ENCODE assay signal across 8 mouse cellular contexts in the genomic region with DNA sequence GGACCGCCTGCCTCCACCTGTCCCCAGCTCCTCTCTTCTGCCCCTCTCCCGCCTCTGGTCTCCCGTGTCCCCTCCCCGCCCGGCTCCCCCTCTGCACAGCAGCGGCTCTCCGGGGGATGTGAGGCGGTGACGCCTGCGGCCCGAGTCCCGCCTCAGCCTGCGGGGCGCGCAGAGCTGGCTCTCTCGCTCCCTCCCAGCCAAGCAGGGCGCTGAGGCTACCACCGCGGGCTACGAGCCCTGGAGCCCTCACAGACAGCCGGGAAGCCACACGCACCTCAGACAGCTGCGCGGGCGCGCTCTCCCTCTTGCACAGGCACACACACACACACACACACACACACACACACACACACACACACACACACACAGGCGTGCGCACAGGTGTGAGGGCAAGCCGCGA. TPM values are rescaled to one million over a fixed set of nuclear protein-coding genes. Genes with fewer than 3 reads are reported as not detected.
DNase-seq lines count a peak whose midpoint lies in the region; ATAC-seq lines count a peak whose summit lies in the region.

No protein-coding gene starts in this region.

- H3K4me2 ChIP-seq in embryonic facial prominence, embryonic 13.5 days = peak overlapping the region; percentile 97
- peak overlapping the region; percentile 96 for H3K4me2 ChIP-seq in hindbrain, embryonic 12.5 days (replicated peaks)
- H3K4me2 ChIP-seq in neural tube, embryonic 13.5 days = peak overlapping the region; percentile 72

- peak overlapping the region; percentile 41; the same call in 1 of the 2 replicates for H3K9ac ChIP-seq in embryonic facial prominence, embryonic 13.5 days
- H3K9ac ChIP-seq in hindbrain, embryonic 12.5 days = peak overlapping the region; percentile 78
- peak overlapping the region; percentile 73 for H3K9ac ChIP-seq in neural tube, embryonic 13.5 days

- H3K4me3 ChIP-seq in embryonic facial prominence, embryonic 13.5 days = peak overlapping the region; percentile 51
- H3K4me3 ChIP-seq in hindbrain, embryonic 12.5 days = peak overlapping the region; percentile 73
- peak overlapping the region; percentile 64 for H3K4me3 ChIP-seq in neural tube, embryonic 13.5 days

- H3K36me3 ChIP-seq in embryonic facial prominence, embryonic 13.5 days = no peaks in the 10 kb centered on the region
- no peaks in the 10 kb centered on the region for H3K36me3 ChIP-seq in hindbrain, embryonic 12.5 days
- H3K36me3 ChIP-seq in neural tube, embryonic 13.5 days = no peaks in the 10 kb centered on the region

- peak; percentile 68; the same call in 1 of the 2 replicates for ATAC-seq in embryonic facial prominence, embryonic 13.5 days (ENCODE audit: insufficient number of reproducible peaks, insufficient read depth, low FRiP score, low TSS enrichment, low read depth)
- ATAC-seq in hindbrain, embryonic 12.5 days (ENCODE audit: low FRiP score) = peak; percentile 93
- peak; percentile 94 for ATAC-seq in neural tube, embryonic 13.5 days (ENCODE audit: low read depth)

- peaks cover 27% of the 10 kb centered on the region for H3K27me3 ChIP-seq in embryonic facial prominence, embryonic 13.5 days
- 0 out of 2 replicates have a peak, but pooled peaks cover 4% of the 10 kb centered on the region for H3K27me3 ChIP-seq in hindbrain, embryonic 12.5 days
- no peaks in the 10 kb centered on the region for H3K27me3 ChIP-seq in neural tube, embryonic 13.5 days

- no peak overlapping the region for H3K27ac ChIP-seq in embryonic facial prominence, embryonic 13.5 days
- peak overlapping the region; percentile 66 for H3K27ac ChIP-seq in hindbrain, embryonic 12.5 days
- H3K27ac ChIP-seq in neural tube, embryonic 13.5 days (replicated peaks) = peak overlapping the region; percentile 25; the same call in 1 of the 2 replicates

- peak; percentile 56 for DNase-seq in kidney, adult 9 months
- no peak for DNase-seq in kidney, adult 18-20 months
- peak; percentile 53 for DNase-seq in adrenal gland, adult 2 months
- peak; percentile 49 for DNase-seq in left cerebral cortex, postnatal 4 days
- no peak for DNase-seq in yolk sac, embryonic 10.5 days (ENCODE audit: low spot score)

- H3K9me3 ChIP-seq in embryonic facial prominence, embryonic 13.5 days = no peaks in the 10 kb centered on the region
- no peaks in the 10 kb centered on the region for H3K9me3 ChIP-seq in hindbrain, embryonic 12.5 days (replicated peaks)
- no peaks in the 10 kb centered on the region for H3K9me3 ChIP-seq in neural tube, embryonic 13.5 days

- intact Hi-C loops in left cerebral cortex, postnatal 4 days (cut with DNase I) = loop anchor here (10.0 kb wide), 1 partner anchor 110 kb away; no protein-coding TSS in a partner anchor

- peaks cover 15% of the 10 kb centered on the region for H3K4me1 ChIP-seq in embryonic facial prominence, embryonic 13.5 days
- no peaks in the 10 kb centered on the region for H3K4me1 ChIP-seq in hindbrain, embryonic 12.5 days
- peaks cover 13% of the 10 kb centered on the region for H3K4me1 ChIP-seq in neural tube, embryonic 13.5 days (replicated peaks)

- WGBS in embryonic facial prominence, embryonic 13.5 days = 0% methylated on average over 24 of the region's 30 CpGs
- WGBS in hindbrain, embryonic 12.5 days = 0% methylated on average over 23 of the region's 30 CpGs
- under 1% methylated on average over 20 of the region's 30 CpGs for WGBS in neural tube, embryonic 13.5 days

RNA-seq across cellular contexts. Expression of a gene that starts 0.4 kb away (rescaled TPM):
- 1 to 10 TPM; 3.2 to 3.6 TPM for total RNA-seq in adrenal gland, adult 2 months (2021)
- 0.29 TPM in 1 of 2 replicates, not detected in the other for polyA plus RNA-seq in adrenal gland, adult 2 months (2012; rRNA removed)
- 0.12 and 0.39 TPM in 2 replicates for polyA plus RNA-seq in embryonic facial prominence, embryonic 13.5 days (2015; fragmentation: Nextera tagmentation; extraction: Ambion mirVana)
- polyA plus RNA-seq in hindbrain, embryonic 12.5 days (2016; fragmentation: Nextera tagmentation; extraction: Ambion mirVana) = 5.5 and 7.3 TPM in 2 replicates
- total RNA-seq in left cerebral cortex, postnatal 4 days (2021) = 10 to 100 TPM; 32.9 to 37.9 TPM
- 9.5 and 11.0 TPM in 2 replicates for polyA plus RNA-seq in neural tube, embryonic 13.5 days (2015; fragmentation: Nextera tagmentation; extraction: Ambion mirVana)

Comparison
In these comparisons a context has a peak if more than half of its experiments do, and no peak if none do; other contexts are left out.
1. DNase-seq: peak in kidney, adult 9 months (single experiment), adrenal gland, adult 2 months (single experiment) and left cerebral cortex, postnatal 4 days (single experiment); none in kidney, adult 18-20 months (single experiment) and yolk sac, embryonic 10.5 days (single experiment).
2. Peak in every context shown above with its lines, with median percentiles within 50 percentile points of each other: ATAC-seq, H3K4me2 ChIP-seq, H3K4me3 ChIP-seq and H3K9ac ChIP-seq.